Mouse (Mus musculus) thymus, postnatal 4 days (tissue): Measurements from ENCODE around the gene Gm10799.

Experiments
- DNase-seq: peaks from one replicate; pipeline ENCODE4 v3.0.0; 2021

The Gm10799 gene

GRCm38 (mm10) chr2:104064152-104064551 lies 4.2 kb downstream of the Gm10799 start:
- DNase-seq = no peak

GRCm38 (mm10) chr2:104062665-104063064 lies 5.7 kb downstream of the Gm10799 start:
- no peak for DNase-seq

GRCm38 (mm10) chr2:104060996-104061395 lies 7.4 kb downstream of the Gm10799 start:
- DNase-seq = no peak

GRCm38 (mm10) chr2:104059786-104060185 lies 8.6 kb downstream of the Gm10799 start:
- no peak for DNase-seq

GRCm38 (mm10) chr2:104058954-104059353 lies 9.4 kb downstream of the Gm10799 start:
- DNase-seq = no peak

GRCm38 (mm10) chr2:104058381-104058780 lies 10.0 kb downstream of the Gm10799 start:
- no peak for DNase-seq

- no peak for DNase-seq
These were observed 23.8 kb downstream of the Gm10799 start for GRCm38 (mm10) chr2:104044479-104045080.

GRCm38 (mm10) chr2:104043624-104044478 lies 24.5 kb downstream of the Gm10799 start:
- no peak for DNase-seq

- no peak for DNase-seq
These were observed 25.6 kb downstream of the Gm10799 start for GRCm38 (mm10) chr2:104042766-104043165.

- DNase-seq = no peak
These were observed 26.7 kb downstream of the Gm10799 start for GRCm38 (mm10) chr2:104041632-104042031.

GRCm38 (mm10) chr2:104038236-104038635 lies 30.1 kb downstream of the Gm10799 start:
- no peak for DNase-seq

GRCm38 (mm10) chr2:104036316-104036715 lies 32.0 kb downstream of the Gm10799 start:
- no peak for DNase-seq

- DNase-seq = no peak
These were observed 32.8 kb downstream of the Gm10799 start for GRCm38 (mm10) chr2:104035595-104035994.

- DNase-seq = peak; percentile 57
These were observed 33.4 kb downstream of the Gm10799 start for GRCm38 (mm10) chr2:104034832-104035472.

GRCm38 (mm10) chr2:104032056-104032455 lies 36.3 kb downstream of the Gm10799 start:
- no peak for DNase-seq

- no peak for DNase-seq
These were observed 38.0 kb downstream of the Gm10799 start for GRCm38 (mm10) chr2:104030381-104030780.

- DNase-seq = no peak
These were observed 39.3 kb downstream of the Gm10799 start for GRCm38 (mm10) chr2:104029074-104029473.

- DNase-seq = no peak
These were observed 40.1 kb downstream of the Gm10799 start, which contains the start of gene 4931422A03Rik for GRCm38 (mm10) chr2:104028139-104028723. 4931422A03Rik (minus strand) TSS chr2:104028361.

- peak; percentile 92 for DNase-seq
These were observed 40.8 kb downstream of the Gm10799 start, which contains the start of gene Fbxo3 for GRCm38 (mm10) chr2:104027458-104028138. Fbxo3 (plus strand) TSS chr2:104027721.

- no peak for DNase-seq
These were observed 43.7 kb downstream of the Gm10799 start for GRCm38 (mm10) chr2:104024656-104025055.

- no peak for DNase-seq
These were observed 45.3 kb downstream of the Gm10799 start for GRCm38 (mm10) chr2:104023096-104023495.
